Mouse (Mus musculus) limb, embryonic 10.5 days (tissue): ENCODE data around the gene Ncdn. TPM values are rescaled to one million over a fixed set of nuclear protein-coding genes. Genes with fewer than 3 reads are reported as not detected.

Source experiments
- DNase-seq: peaks from one replicate; pipeline ENCODE4 v3.0.0-alpha.2; 2017; ENCODE audit warnings: low spot score
- H3K27ac ChIP-seq: fragments of 300-500 bp; sonication (generic); 2 replicates; pipeline ENCODE4 v1.5.1; 2016; ENCODE audit warnings: mild to moderate bottlenecking
- H3K27me3 ChIP-seq: fragments of 300-500 bp; sonication (generic); 2 replicates; pipeline ENCODE4 v1.6.1; 2016; ENCODE audit warnings: low read depth, mild to moderate bottlenecking; ENCODE audit not compliant: poor library complexity, severe bottlenecking
- H3K36me3 ChIP-seq: fragments of 300-500 bp; sonication (generic); 2 replicates; pipeline ENCODE4 v1.6.1; 2016; ENCODE audit warnings: mild to moderate bottlenecking, moderate library complexity
- H3K4me1 ChIP-seq: fragments of 300-500 bp; sonication (generic); 2 replicates; pipeline ENCODE4 v1.6.1; 2016
- H3K4me3 ChIP-seq: fragments of 300-500 bp; sonication (generic); 2 replicates; pipeline ENCODE4 v1.5.1; 2016; ENCODE audit warnings: mild to moderate bottlenecking, moderate library complexity
- H3K9me3 ChIP-seq: fragments of 300-500 bp; sonication (generic); replicated peaks from 2 replicates; pipeline ENCODE4 v1.6.1; 2016; ENCODE audit warnings: mild to moderate bottlenecking
- WGBS: fragments of 180-500 bp; shearing (Covaris S2); methylation state at CpG from one replicate; pipeline ENCODE4 v1.1.7; 2016; 5-methylcytosine and 5-hydroxymethylcytosine counted together
- polyA plus RNA-seq: library from polyadenylated mRNA; unstranded; fragments of >200 nt; fragmentation: Nextera tagmentation; extraction: Ambion mirVana; gene quantifications from 2 replicates; pipeline ENCODE4 v1.2.1, GENCODE M21; 2016

The Ncdn gene
- polyA plus RNA-seq, 1 experiment from 2014 or later = 41.3 TPM

- Histone ChIP-seq H3K9me3 (no peaks in the 10 kb centered on the region), H3K4me1 (peaks cover 21% of the 10 kb centered on the region), H3K27me3 (peaks cover 100% of the 10 kb centered on the region), H3K36me3 (no peaks in the 10 kb centered on the region), H3K27ac (0 out of 2 replicates have a peak overlapping the region, but pooled peaks have one; percentile 16), H3K4me3 (peak overlapping the region; percentile 34)
- WGBS = 2% methylated on average over 51 of the region's 51 CpGs
- DNase-seq = peak; percentile 64
These were observed 18.4 kb downstream of the Ncdn start for GRCm38 (mm10) chr4:126734700-126735381.

- DNase-seq = peak; percentile 57
- Histone ChIP-seq H3K27ac (no peak overlapping the region), H3K4me1 (peaks cover 21% of the 10 kb centered on the region), H3K36me3 (no peaks in the 10 kb centered on the region), H3K4me3 (0 out of 2 replicates have a peak overlapping the region, but pooled peaks have one; percentile 34), H3K9me3 (no peaks in the 10 kb centered on the region), H3K27me3 (peaks cover 100% of the 10 kb centered on the region)
- 3% methylated on average over 16 of the region's 16 CpGs for WGBS
These were observed 19.1 kb downstream of the Ncdn start for GRCm38 (mm10) chr4:126734001-126734603.

- H3K27me3 ChIP-seq = peaks cover 92% of the 10 kb centered on the region
- peak overlapping the region; percentile 15 for H3K4me3 ChIP-seq
- no peaks in the 10 kb centered on the region for H3K9me3 ChIP-seq
- no peak overlapping the region for H3K27ac ChIP-seq
- WGBS = 4% methylated on average over 26 of the region's 26 CpGs
- H3K4me1 ChIP-seq = peaks cover 21% of the 10 kb centered on the region
- DNase-seq = peak; percentile 48
- no peaks in the 10 kb centered on the region for H3K36me3 ChIP-seq
These were observed 20.5 kb downstream of the Ncdn start for GRCm38 (mm10) chr4:126732531-126733380.

GRCm38 (mm10) chr4:126732111-126732510, 21.1 kb downstream of the Ncdn start:
- Histone ChIP-seq H3K9me3 (no peaks in the 10 kb centered on the region), H3K4me3 (peak overlapping the region; percentile 15), H3K27ac (no peak overlapping the region), H3K36me3 (no peaks in the 10 kb centered on the region), H3K27me3 (peaks cover 85% of the 10 kb centered on the region), H3K4me1 (peaks cover 21% of the 10 kb centered on the region)
- 2% methylated on average over 18 of the region's 18 CpGs for WGBS
- peak; percentile 42 for DNase-seq

- H3K4me3 ChIP-seq = no peak overlapping the region
- H3K9me3 ChIP-seq = no peaks in the 10 kb centered on the region
These were observed 45.8 kb downstream of the Ncdn start for GRCm38 (mm10) chr4:126707439-126707826.

GRCm38 (mm10) chr4:126706630-126707438, 46.4 kb downstream of the Ncdn start:
- H3K9me3 ChIP-seq = no peaks in the 10 kb centered on the region
- DNase-seq = no peak
- no peaks in the 10 kb centered on the region for H3K4me1 ChIP-seq
- no peak overlapping the region for H3K4me3 ChIP-seq
- peaks cover 94% of the 10 kb centered on the region for H3K36me3 ChIP-seq
- no peaks in the 10 kb centered on the region for H3K27me3 ChIP-seq
- 67% methylated on average over 12 of the region's 12 CpGs for WGBS
- no peak overlapping the region for H3K27ac ChIP-seq

More at GRCm38 (mm10) chr4:126707439-126707826, 45.8 kb downstream of the Ncdn start:
- Histone ChIP-seq H3K36me3 (peaks cover 94% of the 10 kb centered on the region), H3K27me3 (no peaks in the 10 kb centered on the region), H3K27ac (no peak overlapping the region), H3K4me1 (no peaks in the 10 kb centered on the region)
- DNase-seq = no peak
- 74% methylated on average over 5 of the region's 5 CpGs for WGBS

GRCm38 (mm10) chr4:126696908-126697307, 56.3 kb downstream of the Ncdn start:
- no peaks in the 10 kb centered on the region for H3K9me3 ChIP-seq
- no peak overlapping the region for H3K4me3 ChIP-seq
- H3K27ac ChIP-seq = no peak overlapping the region
- peaks cover 61% of the 10 kb centered on the region for H3K36me3 ChIP-seq
- no peaks in the 10 kb centered on the region for H3K27me3 ChIP-seq
- H3K4me1 ChIP-seq = no peaks in the 10 kb centered on the region
- DNase-seq = no peak
- WGBS = 94% methylated on average over 4 of the region's 4 CpGs

Other genes starting within 250 kb of the Ncdn start
- 0.89 and 1.2 TPM in 2 replicates for gene Ago4, start 220.0 kb downstream of the Ncdn start, polyA plus RNA-seq
- gene Clspn, start 196.5 kb downstream of the Ncdn start, polyA plus RNA-seq = 56.1 and 57.9 TPM in 2 replicates
- 1.3 and 1.8 TPM in 2 replicates for gene 5730409E04Rik, start 143.6 kb downstream of the Ncdn start, polyA plus RNA-seq
- gene Psmb2, start 75.8 kb downstream of the Ncdn start, polyA plus RNA-seq = 593 TPM in 2 replicates
- gene Tfap2e, start 17.2 kb downstream of the Ncdn start, polyA plus RNA-seq = not detected in 2 replicates
- 18.7 and 19.8 TPM in 2 replicates for gene AU040320, start 106 bp upstream of the Ncdn start, polyA plus RNA-seq
- 24.5 and 28.0 TPM in 2 replicates for gene Zmym4, start 214.7 kb upstream of the Ncdn start, polyA plus RNA-seq